Mouse (Mus musculus) lung, embryonic 14.5 days (tissue): ENCODE measurements around the gene Gns. TPM values are rescaled to one million over a fixed set of nuclear protein-coding genes. Genes with fewer than 3 reads are reported as not detected.
"Not testable (repeated sequence)": the region's sequence is repeated elsewhere in the genome, so short reads cannot be mapped to it uniquely, and the experiment has no call there.

Experiments used
- ATAC-seq: fragments of 200-750 bp; cut with Nextera tagmentation; 2 replicates; pipeline ENCODE4 v1.8.0; 2017; ENCODE audit warnings: mild to moderate bottlenecking, moderate TSS enrichment, moderate library complexity; ENCODE audit not compliant: insufficient read depth
- DNase-seq: peaks from one replicate; pipeline ENCODE4 v3.0.0-alpha.2; 2015
- H3K27ac ChIP-seq: fragments of 300-500 bp; sonication (generic); 2 replicates; pipeline ENCODE4 v1.5.1; 2014; ENCODE audit warnings: low read depth, mild to moderate bottlenecking, moderate library complexity
- H3K27me3 ChIP-seq: fragments of 300-500 bp; sonication (generic); 2 replicates; pipeline ENCODE4 v1.6.1; 2014; ENCODE audit warnings: low read length, control low read depth; ENCODE audit not compliant: insufficient read depth
- H3K36me3 ChIP-seq: fragments of 300-500 bp; sonication (generic); 2 replicates; pipeline ENCODE4 v1.6.1; 2014; ENCODE audit warnings: control low read depth; ENCODE audit not compliant: insufficient read depth
- H3K4me1 ChIP-seq: fragments of 300-500 bp; sonication (generic); 2 replicates; pipeline ENCODE4 v1.6.1; 2014; ENCODE audit warnings: antibody characterized with exemption, control low read depth; ENCODE audit not compliant: insufficient read depth
- H3K4me2 ChIP-seq: fragments of 300-500 bp; sonication (generic); 2 replicates; pipeline ENCODE4 v1.6.1; 2014; ENCODE audit warnings: mild to moderate bottlenecking
- H3K4me3 ChIP-seq: fragments of 300-500 bp; sonication (generic); 2 replicates; pipeline ENCODE4 v1.5.1; 2014; ENCODE audit warnings: low read depth, low read length
- H3K9ac ChIP-seq: fragments of 300-500 bp; sonication (generic); 2 replicates; pipeline ENCODE4 v1.6.1; 2014
- H3K9me3 ChIP-seq: fragments of 300-500 bp; sonication (generic); 2 replicates; pipeline ENCODE4 v1.6.1; 2016; ENCODE audit warnings: low read depth, low read length, control low read depth
- CTCF ChIP-seq: IDR thresholded peaks from 2 replicates; pipeline ENCODE4 v1.5.1; 2016; ENCODE audit warnings: antibody characterized with exemption, low read depth
- WGBS: fragments of 180-500 bp; shearing (Covaris S2); extraction: QIAGEN DNeasy Blood & Tissue Kit; methylation state at CpG from one replicate; pipeline ENCODE4 v1.1.7; 2014; 5-methylcytosine and 5-hydroxymethylcytosine counted together
- polyA plus RNA-seq: library from polyadenylated mRNA; unstranded; fragments of >200 nt; fragmentation: Nextera tagmentation; extraction: Ambion mirVana; gene quantifications from 2 replicates; pipeline ENCODE4 v1.2.1, GENCODE M21; 2014

Gene Gns
- polyA plus RNA-seq, 1 experiment from 2014 or later: 46.9 TPM

- ATAC-seq: no peak
- WGBS: 61% methylated on average over 4 of the region's 4 CpGs
- H3K9me3 ChIP-seq: no peaks in the 10 kb centered on the region
Measured at GRCm38 (mm10) chr10:121329586-121329985, 35.3 kb upstream of the Gns start.

GRCm38 (mm10) chr10:121330940-121331339 lies 34.0 kb upstream of the Gns start:
- Histone ChIP-seq H3K4me1 (no peaks in the 10 kb centered on the region), H3K36me3 (no peaks in the 10 kb centered on the region), H3K9me3 (no peaks in the 10 kb centered on the region), H3K4me3 (no peak overlapping the region), H3K9ac (no peak overlapping the region), H3K27me3 (no peaks in the 10 kb centered on the region), H3K27ac (no peak overlapping the region), H3K4me2 (no peak overlapping the region)
- no peak for ATAC-seq
- peak; percentile 78 for DNase-seq
- peak; percentile 93 for TF ChIP-seq CTCF
- 9% methylated on average over 7 of the region's 7 CpGs for WGBS

More at GRCm38 (mm10) chr10:121329586-121329985, 35.3 kb upstream of the Gns start:
- no peak for TF ChIP-seq CTCF
- no peak overlapping the region for H3K4me2 ChIP-seq
- H3K4me3 ChIP-seq: no peak overlapping the region
- H3K4me1 ChIP-seq: no peaks in the 10 kb centered on the region
- H3K27ac ChIP-seq: no peak overlapping the region
- H3K27me3 ChIP-seq: no peaks in the 10 kb centered on the region
- no peak overlapping the region for H3K9ac ChIP-seq
- no peaks in the 10 kb centered on the region for H3K36me3 ChIP-seq
- DNase-seq: no peak

DNA sequence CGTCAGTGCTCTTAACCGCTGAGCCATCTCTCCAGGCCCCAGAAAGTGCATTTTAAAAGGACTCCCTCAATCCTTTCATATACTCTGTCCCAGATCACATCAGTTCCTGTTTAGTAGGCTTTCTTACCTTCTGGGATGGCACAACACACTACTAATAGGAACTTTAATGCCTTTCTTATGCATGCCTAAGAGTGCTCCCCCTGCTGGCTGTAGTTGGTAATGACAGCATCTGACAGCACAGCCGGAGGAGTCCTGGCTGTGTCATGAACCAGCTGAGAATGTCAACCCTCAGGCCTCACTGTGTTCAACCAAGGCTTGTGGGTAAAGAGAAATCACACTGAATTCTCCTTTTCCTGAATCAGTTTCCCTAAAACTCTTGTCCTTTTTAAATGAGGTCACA lies 30.3 kb upstream of the Gns start:
- no peak overlapping the region for H3K27ac ChIP-seq
- no peaks in the 10 kb centered on the region for H3K9me3 ChIP-seq
- H3K4me3 ChIP-seq: no peak overlapping the region
- TF ChIP-seq CTCF: peak; percentile 88
- no peak overlapping the region for H3K4me2 ChIP-seq
- H3K4me1 ChIP-seq: no peaks in the 10 kb centered on the region
- no peak overlapping the region for H3K9ac ChIP-seq
- ATAC-seq (no peak; the same call in 1 of the 2 replicates), DNase-seq (peak; percentile 81)
- H3K36me3 ChIP-seq: no peaks in the 10 kb centered on the region
- H3K27me3 ChIP-seq: no peaks in the 10 kb centered on the region
- 68% methylated on average over 3 of the region's 3 CpGs for WGBS

GRCm38 (mm10) chr10:121336536-121336935 lies 28.4 kb upstream of the Gns start:
- H3K4me3 ChIP-seq, H3K9ac ChIP-seq, H3K9me3 ChIP-seq, H3K27ac ChIP-seq, H3K36me3 ChIP-seq, DNase-seq, H3K27me3 ChIP-seq, ATAC-seq, H3K4me1 ChIP-seq, H3K4me2 ChIP-seq: not testable (repeated sequence)
- WGBS: 55% methylated on average over 14 of the region's 14 CpGs

DNA sequence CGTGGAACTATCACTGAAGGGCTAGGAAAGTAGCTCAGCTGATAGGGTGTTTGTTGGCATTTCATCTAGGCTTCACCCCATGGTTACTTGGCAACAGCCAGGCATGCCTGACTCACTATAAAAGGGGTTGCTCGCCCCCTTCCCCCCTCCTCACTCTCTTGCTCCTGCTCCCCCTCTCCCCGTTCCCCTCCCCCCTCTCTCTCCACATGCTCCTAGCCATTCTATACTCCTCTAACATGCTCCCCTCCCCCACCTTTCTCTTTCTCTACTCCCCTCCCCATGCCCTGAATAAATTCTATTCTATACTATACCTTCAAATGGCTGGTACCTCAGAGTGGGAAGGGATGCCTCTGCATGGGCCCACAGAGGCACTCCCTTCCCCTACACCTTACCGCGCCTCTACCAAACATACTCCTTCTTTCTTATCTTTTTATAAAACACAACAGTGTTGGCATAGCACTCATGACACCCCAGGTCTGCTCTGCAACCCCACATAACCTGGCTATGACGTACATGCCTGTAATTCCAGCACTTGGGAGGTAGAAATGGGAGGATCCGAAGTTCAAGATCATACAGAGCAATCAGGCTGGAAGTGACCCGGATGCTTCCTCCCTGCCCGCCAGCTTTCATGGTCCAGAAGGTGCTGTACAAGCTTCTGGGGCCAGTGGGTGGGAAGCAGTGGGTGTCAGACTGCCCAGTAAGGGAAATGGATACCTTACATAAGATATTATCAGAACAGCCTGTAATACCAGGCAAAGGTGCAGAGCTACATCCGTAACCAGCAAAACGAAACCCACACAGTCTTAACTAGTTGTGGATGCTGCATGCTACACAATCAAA lies 23.9 kb upstream of the Gns start:
- Histone ChIP-seq H3K36me3 (no peaks in the 10 kb centered on the region), H3K4me3 (no peak overlapping the region), H3K27me3 (no peaks in the 10 kb centered on the region), H3K9me3 (no peaks in the 10 kb centered on the region), H3K27ac (no peak overlapping the region), H3K4me2 (no peak overlapping the region), H3K4me1 (no peaks in the 10 kb centered on the region), H3K9ac (no peak overlapping the region)
- DNase-seq (no peak), ATAC-seq (no peak)
- 58% methylated on average over 11 of the region's 11 CpGs for WGBS
- no peak for TF ChIP-seq CTCF

DNA sequence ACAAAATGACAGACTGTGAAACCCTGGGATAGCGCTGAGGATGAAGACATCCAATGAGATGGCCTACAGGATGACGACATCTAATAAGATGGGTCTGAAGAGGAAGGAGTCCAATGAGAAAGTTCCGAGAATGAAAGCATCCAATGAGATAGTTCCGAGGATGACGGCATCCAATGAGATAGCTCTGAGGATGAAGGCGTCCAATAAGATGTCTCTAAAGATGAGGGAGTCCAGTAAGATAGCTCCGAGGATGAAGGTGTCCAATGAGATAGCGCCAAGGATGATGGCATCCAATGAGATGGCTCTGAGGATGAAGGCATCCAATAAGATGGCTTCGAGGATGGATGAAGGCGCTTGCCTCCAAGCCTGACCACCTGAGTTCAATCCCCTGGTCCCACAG lies 22.6 kb upstream of the Gns start:
- Histone ChIP-seq H3K27ac (no peak overlapping the region), H3K9me3 (no peaks in the 10 kb centered on the region)

DNA sequence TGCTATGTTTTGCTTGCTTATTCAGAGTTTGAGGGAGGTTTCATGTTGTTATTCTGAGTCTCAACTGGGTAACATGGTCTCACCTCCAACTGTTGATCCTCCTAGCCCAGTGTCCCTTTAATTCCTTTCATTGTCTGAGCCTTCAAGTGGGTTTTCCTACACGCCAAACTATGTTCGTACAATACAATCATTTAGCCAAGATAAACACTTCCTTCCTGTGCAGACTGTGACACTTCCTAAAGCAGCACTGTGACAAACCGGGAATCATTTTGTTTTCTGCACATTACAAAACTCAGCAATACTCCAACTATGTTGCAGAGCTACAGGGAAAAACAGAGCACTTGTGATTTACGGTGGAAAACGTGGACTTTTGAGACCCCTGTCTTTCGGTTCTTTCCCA lies 21.0 kb upstream of the Gns start:
- H3K27ac ChIP-seq: no peak overlapping the region
- no peaks in the 10 kb centered on the region for H3K27me3 ChIP-seq
- DNase-seq: peak; percentile 52
- 35% methylated on average over 6 of the region's 6 CpGs for WGBS
- H3K9ac ChIP-seq: no peak overlapping the region
- H3K36me3 ChIP-seq: no peaks in the 10 kb centered on the region
- H3K4me1 ChIP-seq: no peaks in the 10 kb centered on the region; the same call in 1 of the 2 replicates
- ATAC-seq: no peak
- H3K9me3 ChIP-seq: no peaks in the 10 kb centered on the region
- no peak overlapping the region for H3K4me3 ChIP-seq
- H3K4me2 ChIP-seq: no peak overlapping the region
- no peak for TF ChIP-seq CTCF

More for the DNA sequence above, 22.6 kb upstream of the Gns start:
- Histone ChIP-seq H3K27me3 (no peaks in the 10 kb centered on the region), H3K4me3 (no peak overlapping the region), H3K4me1 (no peaks in the 10 kb centered on the region), H3K4me2 (no peak overlapping the region), H3K36me3 (no peaks in the 10 kb centered on the region), H3K9ac (no peak overlapping the region)
- no peak for ATAC-seq
- TF ChIP-seq CTCF: no peak
- 94% methylated on average over 10 of the region's 10 CpGs for WGBS
- no peak for DNase-seq
